ENCODE assay signal across 11 mouse cellular contexts in the genomic region with DNA sequence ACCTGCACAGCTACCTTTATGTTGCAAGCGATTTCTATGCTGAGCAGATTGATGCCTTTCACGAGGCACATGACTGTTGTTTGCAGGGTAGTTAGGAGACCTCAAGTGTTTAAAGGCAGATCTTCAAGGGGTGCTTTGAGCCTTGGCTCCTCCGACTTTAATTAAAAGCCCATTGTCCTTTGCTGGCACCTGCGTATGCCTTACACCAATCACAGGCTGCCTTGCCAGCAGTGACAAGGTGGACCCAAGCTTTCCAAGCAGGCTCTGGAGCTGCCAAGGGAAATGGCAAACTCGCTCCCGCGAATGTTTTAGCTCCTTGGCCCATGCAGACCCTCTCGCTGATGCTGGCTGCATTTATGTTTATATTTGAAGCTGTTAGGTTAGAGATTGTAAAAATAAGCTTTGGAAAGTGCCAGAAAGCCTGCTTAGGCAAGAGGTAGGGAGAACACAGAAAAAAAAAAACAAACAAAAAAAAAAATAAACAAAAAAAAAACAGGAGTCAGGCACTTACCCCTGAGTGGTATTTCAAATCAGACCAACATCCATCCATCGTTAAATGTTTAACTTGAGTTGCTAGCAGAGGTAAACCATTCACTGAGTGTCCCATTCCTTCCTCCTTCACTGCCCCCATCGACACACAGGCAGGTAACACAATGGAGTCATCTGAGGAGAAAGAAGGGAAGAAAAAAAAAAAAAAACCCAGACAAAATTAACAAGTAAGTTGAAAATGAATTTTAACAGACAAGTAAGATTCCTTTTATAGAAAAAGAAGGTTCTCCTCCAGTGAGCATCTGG.
DNase-seq lines count a peak whose midpoint lies in the region; ATAC-seq and TF ChIP-seq lines count a peak whose summit lies in the region.
"Had no signal": no experiment of that assay in that cellular context is flagged by ENCODE, and none has a peak within 500 bp of the region (broad histone marks: within the 10 kb centered on the region; RNA-seq: fewer than 3 reads in every experiment).

No protein-coding gene starts in this region.

- no peaks in the 10 kb centered on the region for H3K27me3 ChIP-seq in hindbrain, embryonic 15.5 days
- H3K27me3 ChIP-seq in lung, embryonic 14.5 days (ENCODE audit: insufficient read depth, low read length), result no peaks in the 10 kb centered on the region
- H3K27me3 ChIP-seq in neural tube, embryonic 15.5 days (replicated peaks), result no peaks in the 10 kb centered on the region

- 19% methylated on average over 10 of the region's 10 CpGs for WGBS in hindbrain, embryonic 15.5 days
- 14% methylated on average over 10 of the region's 10 CpGs for WGBS in lung, embryonic 14.5 days
- WGBS in neural tube, embryonic 15.5 days, result 28% methylated on average over 10 of the region's 10 CpGs

- peak; percentile 33 for DNase-seq in retina, postnatal 1 day
- no peak for DNase-seq in retina, embryonic 14.5 days (ENCODE audit: low spot score)
- peak; percentile 68 for DNase-seq in lung, embryonic 14.5 days
- no peak for DNase-seq in heart, postnatal 10 days
- DNase-seq in heart, adult 8-10 months (ENCODE audit: low spot score), result no peak
- no peak for DNase-seq in urinary bladder, postnatal 25 days (ENCODE audit: low spot score)
- DNase-seq: adrenal gland, postnatal 36 days; thymus, postnatal 14 days had no signal

- no peaks in the 10 kb centered on the region for H3K36me3 ChIP-seq in hindbrain, embryonic 15.5 days
- H3K36me3 ChIP-seq in lung, embryonic 14.5 days (ENCODE audit: insufficient read depth), result no peaks in the 10 kb centered on the region
- no peaks in the 10 kb centered on the region for H3K36me3 ChIP-seq in neural tube, embryonic 15.5 days

- peaks cover 24% of the 10 kb centered on the region for H3K4me1 ChIP-seq in hindbrain, embryonic 15.5 days (replicated peaks)
- H3K4me1 ChIP-seq in lung, embryonic 14.5 days (ENCODE audit: insufficient read depth), result peaks cover 10% of the 10 kb centered on the region
- peaks cover 24% of the 10 kb centered on the region for H3K4me1 ChIP-seq in neural tube, embryonic 15.5 days
- H3K4me1 ChIP-seq: megakaryocyte, embryonic 14.5 days had no signal

- intact Hi-C loops in heart, postnatal 10 days (cut with DNase I), result no loop called here

- no peak overlapping the region for H3K9ac ChIP-seq in hindbrain, embryonic 15.5 days
- no peak overlapping the region for H3K9ac ChIP-seq in lung, embryonic 14.5 days
- H3K9ac ChIP-seq in neural tube, embryonic 15.5 days (replicated peaks), result no peak overlapping the region

- peak overlapping the region; percentile 85 for H3K27ac ChIP-seq in hindbrain, embryonic 15.5 days (replicated peaks)
- H3K27ac ChIP-seq in lung, embryonic 14.5 days (ENCODE audit: low read depth), result peak overlapping the region; percentile 46; the same call in 1 of the 2 replicates
- H3K27ac ChIP-seq in neural tube, embryonic 15.5 days (replicated peaks), result peak overlapping the region; percentile 80

- TF ChIP-seq CTCF in lung, embryonic 14.5 days (IDR thresholded peaks at IDR 0.05; ENCODE audit: low read depth), result no peak

- peak; percentile 55; the same call in 1 of the 2 replicates for ATAC-seq in hindbrain, embryonic 15.5 days (ENCODE audit: low FRiP score, low read depth)
- peak; percentile 56; the same call in 1 of the 2 replicates for ATAC-seq in lung, embryonic 14.5 days (ENCODE audit: insufficient read depth)
- ATAC-seq in neural tube, embryonic 15.5 days (ENCODE audit: low FRiP score), result peak; percentile 33; the same call in 1 of the 2 replicates

- peak overlapping the region; percentile 21; the same call in 1 of the 2 replicates for H3K4me2 ChIP-seq in hindbrain, embryonic 15.5 days
- peak overlapping the region; percentile 7 for H3K4me2 ChIP-seq in lung, embryonic 14.5 days
- H3K4me2 ChIP-seq in neural tube, embryonic 15.5 days, result peak overlapping the region; percentile 19; the same call in 1 of the 2 replicates

- H3K4me3 ChIP-seq in hindbrain, embryonic 15.5 days, result no peak overlapping the region
- no peak overlapping the region for H3K4me3 ChIP-seq in lung, embryonic 14.5 days (ENCODE audit: low read depth, low read length)
- no peak overlapping the region for H3K4me3 ChIP-seq in neural tube, embryonic 15.5 days (replicated peaks)
- H3K4me3 ChIP-seq: megakaryocyte, embryonic 14.5 days had no signal

- H3K9me3 ChIP-seq in hindbrain, embryonic 15.5 days, result no peaks in the 10 kb centered on the region
- H3K9me3 ChIP-seq in lung, embryonic 14.5 days (ENCODE audit: low read depth, low read length), result no peaks in the 10 kb centered on the region
- no peaks in the 10 kb centered on the region for H3K9me3 ChIP-seq in neural tube, embryonic 15.5 days (replicated peaks)

Comparison
In these comparisons a context has a peak if more than half of its experiments do, and no peak if none do; other contexts are left out.
1. DNase-seq: peak in retina, postnatal 1 day (single experiment) and lung, embryonic 14.5 days (single experiment); none in retina, embryonic 14.5 days (single experiment), heart, postnatal 10 days (0 of 2), heart, adult 8-10 months (single experiment) and urinary bladder, postnatal 25 days (single experiment).
2. Peak in every context shown above with its lines, with median percentiles within 50 percentile points of each other: ATAC-seq, H3K27ac ChIP-seq and H3K4me2 ChIP-seq.